Comparison of ENCODE assay signal across 21 mouse cellular contexts in genomic region chr5:122411892-122412291, GRCm38 (mm10).
"Had no signal": no experiment of that assay in that cellular context is flagged by ENCODE, and none has a peak within 500 bp of the region (broad histone marks: within the 10 kb centered on the region; RNA-seq: fewer than 3 reads in every experiment).

No protein-coding gene starts in this region.

- H3K4me1 ChIP-seq: heart, embryonic 13.5 days; heart, embryonic 15.5 days; hindbrain, embryonic 13.5 days; hindbrain, embryonic 15.5 days; limb, embryonic 13.5 days; limb, embryonic 15.5 days had no signal

- H3K9me3 ChIP-seq: heart, embryonic 13.5 days; heart, embryonic 15.5 days; hindbrain, embryonic 13.5 days; hindbrain, embryonic 15.5 days; kidney, embryonic 15.5 days; limb, embryonic 13.5 days; limb, embryonic 15.5 days; liver, embryonic 12.5 days had no signal

- H3K9ac ChIP-seq: heart, embryonic 13.5 days; heart, embryonic 15.5 days; hindbrain, embryonic 13.5 days; hindbrain, embryonic 15.5 days; kidney, embryonic 15.5 days; limb, embryonic 13.5 days; limb, embryonic 15.5 days; liver, embryonic 12.5 days had no signal

- ATAC-seq: hindbrain, postnatal 0 days; intestine, embryonic 16.5 days; liver, embryonic 12.5 days had no signal

- H3K27ac ChIP-seq: heart, embryonic 13.5 days; heart, embryonic 15.5 days; hindbrain, embryonic 13.5 days; hindbrain, embryonic 15.5 days; hindbrain, postnatal 0 days; limb, embryonic 13.5 days; limb, embryonic 15.5 days; liver, embryonic 12.5 days had no signal

- H3K27me3 ChIP-seq: heart, embryonic 13.5 days; heart, embryonic 15.5 days; hindbrain, embryonic 13.5 days; hindbrain, embryonic 15.5 days; kidney, embryonic 15.5 days; limb, embryonic 13.5 days; limb, embryonic 15.5 days; liver, embryonic 12.5 days had no signal

- H3K4me2 ChIP-seq: heart, embryonic 13.5 days; heart, embryonic 15.5 days; hindbrain, embryonic 13.5 days; hindbrain, embryonic 15.5 days; kidney, embryonic 15.5 days; limb, embryonic 13.5 days; limb, embryonic 15.5 days; liver, embryonic 12.5 days had no signal

- DNase-seq: gastrocnemius, postnatal 14 days; gastrocnemius, postnatal 36 days; heart, postnatal 36 days; kidney, adult 11 months; kidney, adult 2 months; kidney, adult 9 months; kidney, postnatal 14 days; kidney, postnatal 36 days; layer of hippocampus, adult 9-11 months; layer of hippocampus, postnatal 36 days; left cerebral cortex, postnatal 4 days had no signal

- H3K4me3 ChIP-seq: heart, embryonic 13.5 days; heart, embryonic 15.5 days; hindbrain, embryonic 13.5 days; hindbrain, embryonic 15.5 days; kidney, embryonic 15.5 days; limb, embryonic 13.5 days; limb, embryonic 15.5 days; liver, embryonic 12.5 days had no signal
